Mouse (Mus musculus): ENCODE results near the gene Fbll1. TPM values are rescaled to one million over a fixed set of nuclear protein-coding genes. Genes with fewer than 3 reads are reported as not detected.
"Not testable (repeated sequence)": the region's sequence is repeated elsewhere in the genome, so short reads cannot be mapped to it uniquely, and the experiment has no call there.

Fbll1 gene
- polyA plus RNA-seq, 1 experiment from 2014 or later = 0.12 TPM

GRCm38 (mm10) chr11:35827714-35828113, 29.0 kb upstream of the Fbll1 start:
- 94% methylated on average over 6 of the region's 6 CpGs for WGBS
- Histone ChIP-seq H3K9me3 (no peaks in the 10 kb centered on the region), H3K27me3 (ENCODE audit: poor library complexity, severe bottlenecking) (no peaks in the 10 kb centered on the region), H3K4me3 (no peak overlapping the region), H3K27ac (no peak overlapping the region), H3K4me1 (peaks cover under 1% of the 10 kb centered on the region; the same call in 1 of the 2 replicates), H3K36me3 (replicated peaks) (peaks cover 99% of the 10 kb centered on the region)
- no peak for DNase-seq (ENCODE audit: extremely low spot score, low spot score)

- Histone ChIP-seq H3K27ac (no peak overlapping the region), H3K36me3 (replicated peaks) (peaks cover 100% of the 10 kb centered on the region), H3K9me3 (no peaks in the 10 kb centered on the region), H3K4me3 (no peak overlapping the region), H3K4me1 (no peaks in the 10 kb centered on the region), H3K27me3 (ENCODE audit: poor library complexity, severe bottlenecking) (no peaks in the 10 kb centered on the region)
- no peak for DNase-seq (ENCODE audit: extremely low spot score, low spot score)
- WGBS = 90% methylated on average over 12 of the region's 12 CpGs
Observed at GRCm38 (mm10) chr11:35816316-35816715, 17.6 kb upstream of the Fbll1 start.

DNA sequence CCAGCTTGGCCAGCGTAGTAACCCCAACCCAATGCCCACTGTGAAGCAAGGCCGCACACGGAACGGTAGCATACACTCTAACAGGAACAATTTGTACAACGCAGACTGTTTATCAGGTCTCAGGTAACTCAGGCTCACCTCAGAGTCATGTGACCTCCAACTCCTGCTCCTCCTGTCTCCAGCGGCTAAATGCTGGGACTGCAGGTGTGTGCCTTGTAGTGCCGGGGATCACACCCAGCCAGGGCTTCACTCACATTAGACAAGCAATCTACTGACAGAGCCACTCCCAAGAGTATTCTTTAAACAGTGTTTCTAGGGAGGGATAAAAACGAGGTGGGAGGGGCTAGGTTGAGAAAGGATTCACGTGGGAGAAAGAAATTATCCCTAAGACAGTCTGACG, 12.8 kb upstream of the Fbll1 start:
- Histone ChIP-seq H3K9me3 (no peaks in the 10 kb centered on the region), H3K27me3 (ENCODE audit: poor library complexity, severe bottlenecking) (no peaks in the 10 kb centered on the region), H3K4me3 (no peak overlapping the region), H3K36me3 (replicated peaks) (peaks cover 100% of the 10 kb centered on the region), H3K4me1 (no peaks in the 10 kb centered on the region), H3K27ac (no peak overlapping the region)
- 90% methylated on average over 10 of the region's 10 CpGs for WGBS
- no peak for DNase-seq (ENCODE audit: extremely low spot score, low spot score)

- 82% methylated on average over 5 of the region's 5 CpGs for WGBS
- no peak overlapping the region for H3K4me3 ChIP-seq
- no peak for DNase-seq (ENCODE audit: extremely low spot score, low spot score)
- H3K9me3 ChIP-seq = no peaks in the 10 kb centered on the region
- peaks cover 18% of the 10 kb centered on the region for H3K4me1 ChIP-seq
- peaks cover 40% of the 10 kb centered on the region for H3K27me3 ChIP-seq (ENCODE audit: poor library complexity, severe bottlenecking)
- H3K27ac ChIP-seq = no peak overlapping the region
- H3K36me3 ChIP-seq (replicated peaks) = peaks cover 4% of the 10 kb centered on the region
Observed at GRCm38 (mm10) chr11:35801332-35801731, 2.6 kb upstream of the Fbll1 start.

- H3K27ac ChIP-seq = peak overlapping the region; percentile 25; the same call in 1 of the 2 replicates
- H3K4me1 ChIP-seq = peaks cover 18% of the 10 kb centered on the region
- DNase-seq (ENCODE audit: extremely low spot score, low spot score) = peak; percentile 30
- H3K36me3 ChIP-seq (replicated peaks) = no peaks in the 10 kb centered on the region
- H3K9me3 ChIP-seq = no peaks in the 10 kb centered on the region
- 1% methylated on average over 23 of the region's 23 CpGs for WGBS
- peaks cover 54% of the 10 kb centered on the region for H3K27me3 ChIP-seq (ENCODE audit: poor library complexity, severe bottlenecking)
- H3K4me3 ChIP-seq = peak overlapping the region; percentile 67
Observed at GRCm38 (mm10) chr11:35798495-35798820, 226 bp downstream of the Fbll1 start.

DNA sequence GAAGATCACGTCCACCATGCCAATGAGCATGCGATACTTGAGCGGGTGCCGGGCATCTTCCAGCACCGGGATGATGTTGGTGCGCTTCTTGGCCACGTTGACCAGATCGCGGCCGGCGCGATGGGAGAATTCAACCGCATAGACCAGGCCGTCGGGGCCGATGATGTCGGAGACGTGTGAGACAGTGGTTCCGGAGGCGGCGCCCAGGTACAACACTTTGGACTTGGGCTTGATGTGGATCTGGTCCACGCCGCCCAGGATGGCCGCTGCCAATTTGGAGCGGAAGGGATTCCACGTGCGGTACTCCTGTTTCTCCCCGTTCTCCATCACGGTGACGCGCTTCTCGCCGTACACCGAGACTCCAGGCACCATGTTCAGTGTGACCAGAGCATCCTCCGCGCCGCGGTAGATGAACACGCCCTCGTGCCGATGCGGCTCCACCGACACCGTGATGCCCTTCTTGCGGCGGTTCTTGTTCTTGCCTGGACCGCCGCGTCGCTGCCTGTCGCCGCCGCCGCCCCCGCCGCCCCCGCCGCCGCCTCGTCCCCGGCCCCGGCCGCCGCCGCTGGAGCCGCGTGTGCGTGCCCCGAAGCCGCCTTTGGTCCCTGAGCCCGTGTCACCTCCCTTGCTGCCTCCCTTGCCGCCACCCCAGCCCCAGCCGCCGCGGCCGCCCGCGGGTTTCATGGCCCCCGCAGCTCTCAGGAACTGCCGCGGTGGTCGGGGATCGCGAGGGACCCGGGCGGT, 761 bp downstream of the Fbll1 start:
- 3% methylated on average over 85 of the region's 86 CpGs for WGBS
- Histone ChIP-seq H3K4me3 (peak overlapping the region; percentile 67), H3K27me3 (ENCODE audit: poor library complexity, severe bottlenecking) (peaks cover 54% of the 10 kb centered on the region), H3K36me3 (replicated peaks) (no peaks in the 10 kb centered on the region), H3K4me1 (peaks cover 18% of the 10 kb centered on the region), H3K9me3 (no peaks in the 10 kb centered on the region), H3K27ac (peak overlapping the region; percentile 25; the same call in 1 of the 2 replicates)
- DNase-seq (ENCODE audit: extremely low spot score, low spot score) = peak; percentile 25

- H3K9me3 ChIP-seq, H3K4me3 ChIP-seq: not testable (repeated sequence)
- 84% methylated on average over 5 of the region's 5 CpGs for WGBS
Observed at GRCm38 (mm10) chr11:35792800-35793199, 5.9 kb downstream of the Fbll1 start.

GRCm38 (mm10) chr11:35788443-35788842, 10.2 kb downstream of the Fbll1 start:
- H3K4me3 ChIP-seq = no peak overlapping the region
- H3K4me1 ChIP-seq = no peaks in the 10 kb centered on the region
- no peaks in the 10 kb centered on the region for H3K27me3 ChIP-seq (ENCODE audit: poor library complexity, severe bottlenecking)
- peaks cover 81% of the 10 kb centered on the region for H3K36me3 ChIP-seq (replicated peaks)
- no peak overlapping the region for H3K27ac ChIP-seq
- DNase-seq (ENCODE audit: extremely low spot score, low spot score) = no peak
- WGBS = 70% methylated on average over 2 of the region's 2 CpGs
- H3K9me3 ChIP-seq = no peaks in the 10 kb centered on the region

More at GRCm38 (mm10) chr11:35792800-35793199, 5.9 kb downstream of the Fbll1 start:
- not testable (repeated sequence) for DNase-seq (ENCODE audit: extremely low spot score, low spot score); H3K4me1 ChIP-seq; H3K27ac ChIP-seq
- H3K36me3 ChIP-seq (replicated peaks) = peaks cover 40% of the 10 kb centered on the region
- H3K27me3 ChIP-seq (ENCODE audit: poor library complexity, severe bottlenecking) = peaks cover 28% of the 10 kb centered on the region

DNA sequence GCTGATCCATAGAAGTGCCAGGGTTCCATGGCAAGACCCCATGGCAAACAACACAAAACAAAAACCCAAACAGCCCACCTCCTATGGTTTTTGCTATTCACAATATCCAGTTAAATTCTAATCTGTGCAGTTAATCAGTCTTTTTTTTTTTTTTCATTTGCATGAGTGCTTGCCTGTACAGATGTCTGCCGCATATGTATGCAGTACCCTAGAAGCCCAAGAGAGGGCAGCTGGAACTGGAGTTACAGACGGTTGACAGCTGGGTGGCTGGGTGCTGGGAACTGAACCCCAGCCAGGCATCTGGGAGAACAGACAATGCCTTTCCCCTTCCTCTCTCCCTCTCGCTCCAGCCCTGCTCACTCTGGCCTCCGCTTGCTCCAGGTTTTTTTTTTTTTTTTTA, 14.1 kb downstream of the Fbll1 start:
- no peak for DNase-seq (ENCODE audit: extremely low spot score, low spot score)
- H3K4me1 ChIP-seq = no peaks in the 10 kb centered on the region
- WGBS = 90% methylated on average over 4 of the region's 4 CpGs
- H3K9me3 ChIP-seq = no peaks in the 10 kb centered on the region
- no peak overlapping the region for H3K27ac ChIP-seq
- no peak overlapping the region for H3K4me3 ChIP-seq
- peaks cover 95% of the 10 kb centered on the region for H3K36me3 ChIP-seq (replicated peaks)
- no peaks in the 10 kb centered on the region for H3K27me3 ChIP-seq (ENCODE audit: poor library complexity, severe bottlenecking)

DNA sequence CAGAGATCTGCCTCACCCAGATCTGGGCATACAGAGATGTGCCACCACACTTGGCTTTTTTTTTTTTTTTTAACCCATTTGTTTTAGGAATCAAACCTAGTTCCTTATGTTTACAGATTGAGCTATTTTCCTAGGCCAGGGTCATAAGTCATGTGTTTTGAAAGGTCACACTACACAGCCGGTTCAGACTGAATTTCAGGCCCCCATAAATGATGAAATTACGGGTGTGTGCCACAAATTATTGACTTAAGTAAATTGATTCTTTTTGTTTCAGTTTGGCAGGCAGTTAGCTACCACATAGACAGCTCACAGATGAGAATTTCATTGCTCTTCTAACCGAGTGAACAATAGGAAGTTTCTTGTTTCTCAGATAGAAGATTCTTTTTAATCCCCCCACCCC, 14.7 kb downstream of the Fbll1 start:
- Histone ChIP-seq H3K27ac (no peak overlapping the region), H3K27me3 (ENCODE audit: poor library complexity, severe bottlenecking) (no peaks in the 10 kb centered on the region), H3K36me3 (replicated peaks) (peaks cover 95% of the 10 kb centered on the region), H3K4me1 (no peaks in the 10 kb centered on the region), H3K4me3 (no peak overlapping the region), H3K9me3 (no peaks in the 10 kb centered on the region)
- WGBS = 93% methylated on average over 3 of the region's 3 CpGs
- no peak for DNase-seq (ENCODE audit: extremely low spot score, low spot score)

DNA sequence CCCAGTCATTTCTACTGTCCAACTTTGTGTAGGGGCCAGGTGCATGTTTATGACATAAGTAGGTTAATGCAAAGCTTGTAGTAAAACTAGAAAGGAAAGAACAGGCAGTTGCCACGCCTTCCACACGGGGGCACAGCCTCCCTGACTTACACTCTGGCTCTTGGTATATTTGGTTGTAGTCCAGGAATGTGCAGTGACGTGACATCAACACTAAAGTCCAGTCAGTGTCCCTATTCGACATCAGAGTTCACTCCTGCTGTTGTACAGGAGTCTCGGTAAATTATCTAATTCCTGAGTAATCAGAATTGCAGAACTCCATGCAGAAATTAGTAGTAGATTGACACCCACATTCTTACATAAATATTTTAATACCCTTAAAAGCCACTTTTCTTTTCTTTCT, 15.6 kb downstream of the Fbll1 start:
- WGBS = 94% methylated on average over 5 of the region's 5 CpGs
- H3K4me1 ChIP-seq = no peaks in the 10 kb centered on the region
- no peaks in the 10 kb centered on the region for H3K9me3 ChIP-seq
- H3K36me3 ChIP-seq (replicated peaks) = peaks cover 96% of the 10 kb centered on the region
- no peak for DNase-seq (ENCODE audit: extremely low spot score, low spot score)
- H3K4me3 ChIP-seq = no peak overlapping the region
- no peak overlapping the region for H3K27ac ChIP-seq
- no peaks in the 10 kb centered on the region for H3K27me3 ChIP-seq (ENCODE audit: poor library complexity, severe bottlenecking)

DNA sequence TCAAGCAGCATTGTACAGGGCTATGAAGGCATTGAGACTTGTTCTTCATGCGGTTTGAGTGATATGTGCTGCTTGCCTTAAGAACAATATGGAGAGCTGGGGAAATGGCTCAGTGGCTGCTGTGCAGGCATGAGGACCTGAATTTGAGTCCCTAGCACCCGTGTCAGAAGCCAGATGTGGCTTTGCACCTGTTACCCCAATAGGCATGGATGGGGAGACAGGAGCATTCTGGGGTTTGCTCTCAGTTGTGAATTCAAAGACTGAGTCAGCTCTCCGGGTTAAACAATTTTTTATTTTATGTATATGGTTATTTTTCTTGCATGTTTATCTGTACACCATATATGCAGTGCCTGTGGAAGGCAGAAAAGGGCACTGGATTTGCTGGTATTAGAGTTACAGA, 16.2 kb downstream of the Fbll1 start:
- DNase-seq (ENCODE audit: extremely low spot score, low spot score) = no peak
- Histone ChIP-seq H3K27me3 (ENCODE audit: poor library complexity, severe bottlenecking) (no peaks in the 10 kb centered on the region), H3K27ac (no peak overlapping the region), H3K4me1 (no peaks in the 10 kb centered on the region), H3K4me3 (no peak overlapping the region), H3K9me3 (no peaks in the 10 kb centered on the region), H3K36me3 (replicated peaks) (peaks cover 98% of the 10 kb centered on the region)
- 94% methylated on average over 3 of the region's 3 CpGs for WGBS

GRCm38 (mm10) chr11:35780336-35780735, 18.3 kb downstream of the Fbll1 start:
- no peaks in the 10 kb centered on the region for H3K27me3 ChIP-seq (ENCODE audit: poor library complexity, severe bottlenecking)
- no peaks in the 10 kb centered on the region for H3K4me1 ChIP-seq
- no peaks in the 10 kb centered on the region for H3K9me3 ChIP-seq
- H3K36me3 ChIP-seq (replicated peaks) = peaks cover 99% of the 10 kb centered on the region
- no peak overlapping the region for H3K27ac ChIP-seq
- no peak overlapping the region for H3K4me3 ChIP-seq
- DNase-seq (ENCODE audit: extremely low spot score, low spot score) = no peak
- 87% methylated on average over 3 of the region's 3 CpGs for WGBS

Data from forebrain, embryonic 10.5 days (tissue).